In genomic region chr13:24702128-24702527, GRCm38 (mm10) we compare ENCODE assay signal across 24 mouse cellular contexts. TPM values are rescaled to one million over a fixed set of nuclear protein-coding genes. Genes with fewer than 3 reads are reported as not detected.
"Had no signal": no experiment of that assay in that cellular context is flagged by ENCODE, and none has a peak within 500 bp of the region (broad histone marks: within the 10 kb centered on the region; RNA-seq: fewer than 3 reads in every experiment).

No protein-coding gene starts in this region.

- H3K36me3 ChIP-seq: liver, embryonic 15.5 days; lung, embryonic 15.5 days; neural tube, embryonic 12.5 days; stomach, embryonic 15.5 days had no signal

- DNase-seq: liver, postnatal 0 days; lung, adult 2 months; lung, postnatal 14 days; lung, postnatal 36 days; right cerebral cortex, postnatal 14 days; thymus, adult 18-20 months; thymus, postnatal 14 days; thymus, postnatal 36 days had no signal

- ATAC-seq: liver, postnatal 0 days; lung, postnatal 0 days; midbrain, embryonic 13.5 days; midbrain, embryonic 15.5 days had no signal

- H3K4me1 ChIP-seq: liver, embryonic 15.5 days; lung, embryonic 15.5 days; midbrain, embryonic 13.5 days; midbrain, embryonic 15.5 days; neural tube, embryonic 12.5 days; stomach, embryonic 15.5 days had no signal

- H3K27me3 ChIP-seq: liver, embryonic 15.5 days; lung, embryonic 15.5 days; megakaryocyte, embryonic 14.5 days; midbrain, embryonic 13.5 days; midbrain, embryonic 15.5 days; neural tube, embryonic 12.5 days; stomach, embryonic 15.5 days had no signal

- H3K9me3 ChIP-seq: liver, embryonic 15.5 days; lung, embryonic 15.5 days; megakaryocyte, embryonic 14.5 days; midbrain, embryonic 13.5 days; midbrain, embryonic 15.5 days; neural tube, embryonic 12.5 days; stomach, embryonic 15.5 days had no signal

- H3K4me2 ChIP-seq: liver, embryonic 15.5 days; lung, embryonic 15.5 days; midbrain, embryonic 11.5 days; midbrain, embryonic 13.5 days; midbrain, embryonic 15.5 days; neural tube, embryonic 12.5 days; stomach, embryonic 15.5 days had no signal

- H3K9ac ChIP-seq: liver, embryonic 15.5 days; liver, postnatal 0 days; lung, embryonic 15.5 days; midbrain, embryonic 13.5 days; midbrain, embryonic 15.5 days; neural tube, embryonic 12.5 days; stomach, embryonic 15.5 days had no signal

- H3K4me3 ChIP-seq: liver, embryonic 15.5 days; lung, embryonic 15.5 days; megakaryocyte, embryonic 14.5 days; midbrain, embryonic 13.5 days; midbrain, embryonic 15.5 days; neural tube, embryonic 12.5 days; stomach, embryonic 15.5 days had no signal

- H3K27ac ChIP-seq: liver, embryonic 15.5 days; lung, embryonic 15.5 days; macrophage; midbrain, embryonic 13.5 days; midbrain, embryonic 15.5 days; neural tube, embryonic 12.5 days; stomach, embryonic 15.5 days had no signal

RNA-seq across cellular contexts. Expression of gene Armh2, which starts 38.9 kb away (rescaled TPM):
- total RNA-seq: megakaryocyte progenitor cell, adult 5-6 weeks; midbrain, postnatal 0 days; monocyte, adult 5-6 weeks had no signal
- polyA plus RNA-seq: liver, embryonic 15.5 days; liver, postnatal 0 days; lung, adult 2 months; lung, embryonic 15.5 days; lung, postnatal 0 days; macrophage; midbrain, embryonic 13.5 days; midbrain, postnatal 0 days; neural tube, embryonic 12.5 days; neural tube, embryonic 14.5 days; spleen, adult 2 months; stomach, embryonic 15.5 days; thymus, postnatal 0 days had no signal
